Mouse (Mus musculus) liver, adult 2 months (tissue): Measurements from ENCODE around the gene Adap1.

Experiments
- CTCF ChIP-seq: fragments of 200-500 bp; IDR thresholded peaks from 2 replicates; pipeline ENCODE4 v1.5.1; 2011; ENCODE audit warnings: low read depth, low read length, control low read depth
- POLR2A ChIP-seq: fragments of 200-500 bp; IDR thresholded peaks from 2 replicates; pipeline ENCODE4 v1.6.1; 2011; ENCODE audit warnings: low read length, control low read depth; ENCODE audit not compliant: insufficient read depth; ENCODE audit errors: extremely low read depth

DNA sequence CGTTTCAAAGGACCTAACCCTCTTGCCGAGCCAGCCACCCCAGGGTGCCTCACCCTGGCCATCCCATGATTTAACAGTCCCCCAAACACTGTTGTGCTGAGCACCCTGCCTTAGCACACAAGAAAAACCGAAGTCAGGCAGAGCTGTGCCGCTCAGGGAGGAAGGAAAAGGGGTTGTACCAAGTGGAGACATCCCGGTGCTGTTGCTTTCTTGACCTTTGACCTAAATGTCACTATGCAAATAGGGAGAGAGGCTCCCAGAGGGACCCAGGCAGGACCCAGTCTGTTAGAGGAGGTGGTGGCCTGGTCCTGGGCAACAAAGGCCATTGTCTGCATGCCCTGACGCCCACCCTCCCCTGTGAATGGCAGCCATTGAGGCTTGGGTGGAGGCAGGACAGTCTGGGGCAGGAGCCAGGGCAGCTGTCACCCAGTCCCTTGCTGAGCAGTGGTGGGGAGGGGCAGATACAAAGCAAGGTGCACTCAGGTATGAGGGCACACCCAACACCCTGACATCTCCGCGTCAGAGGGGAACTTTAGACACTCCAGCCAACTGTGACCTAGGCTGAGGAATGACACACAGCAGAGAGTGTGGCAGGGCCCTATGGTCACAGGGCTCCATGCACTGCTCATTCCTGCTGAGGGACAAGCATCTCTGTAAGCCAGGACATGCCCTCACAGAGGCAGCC lies 39.9 kb downstream of the Adap1 start:
- TF ChIP-seq POLR2A (no peak), CTCF (no peak)
